ENCODE assay signal across 8 mouse cellular contexts in the genomic region with DNA sequence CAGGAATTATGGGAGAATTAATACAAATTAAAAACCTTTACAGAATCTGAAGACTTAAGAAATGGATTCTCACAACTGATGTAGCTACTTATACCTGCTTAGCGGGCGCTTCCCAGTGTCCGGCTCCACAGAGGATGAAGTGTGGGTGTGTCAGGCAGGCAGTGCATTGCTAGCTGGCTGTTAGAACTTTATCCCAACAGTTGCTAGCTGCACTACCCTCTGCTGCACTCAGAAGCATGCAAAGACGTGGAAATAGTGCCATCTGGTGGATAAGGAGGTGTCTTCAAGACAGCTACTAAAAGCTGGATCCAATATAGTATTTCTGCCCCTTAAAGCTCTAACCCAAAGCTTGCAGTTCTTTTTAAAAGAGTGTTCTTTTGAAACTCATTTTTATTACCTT. TPM values are rescaled to one million over a fixed set of nuclear protein-coding genes. Genes with fewer than 3 reads are reported as not detected.
DNase-seq lines count a peak whose midpoint lies in the region; ATAC-seq and TF ChIP-seq lines count a peak whose summit lies in the region.

No protein-coding gene starts in this region.

- H3K27ac ChIP-seq in ES-Bruce4 (ENCODE audit: insufficient read depth, low read length), result no peak overlapping the region
- H3K27ac ChIP-seq in forebrain, embryonic 11.5 days (ENCODE audit: low read depth, low read length), result no peak overlapping the region
- H3K27ac ChIP-seq in heart, embryonic 16.5 days (ENCODE audit: low read length), result no peak overlapping the region
- H3K27ac ChIP-seq in liver, embryonic 13.5 days, result no peak overlapping the region

- TF ChIP-seq CTCF in ES-Bruce4 (IDR thresholded peaks at IDR 0.05; ENCODE audit: low read depth, low read length), result peak; percentile 33

- no peak overlapping the region for H3K4me3 ChIP-seq in ES-Bruce4 (ENCODE audit: low read depth, low read length)
- peak overlapping the region; percentile 48 for H3K4me3 ChIP-seq in forebrain, embryonic 11.5 days (ENCODE audit: low read depth, low read length)
- peak overlapping the region; percentile 63 for H3K4me3 ChIP-seq in heart, embryonic 16.5 days (ENCODE audit: low read length)
- peak overlapping the region; percentile 62 for H3K4me3 ChIP-seq in liver, embryonic 13.5 days (replicated peaks)

- peaks cover 18% of the 10 kb centered on the region for H3K27me3 ChIP-seq in ES-Bruce4 (ENCODE audit: control insufficient read depth, insufficient read depth, low read length, poor library complexity, severe bottlenecking)
- peaks cover 30% of the 10 kb centered on the region for H3K27me3 ChIP-seq in forebrain, embryonic 11.5 days (ENCODE audit: control insufficient read depth, insufficient read depth, low read length)
- H3K27me3 ChIP-seq in heart, embryonic 16.5 days (ENCODE audit: control insufficient read depth, insufficient read depth, low read length), result peaks cover 37% of the 10 kb centered on the region
- H3K27me3 ChIP-seq in liver, embryonic 13.5 days, result peaks cover 64% of the 10 kb centered on the region

- H3K9me3 ChIP-seq in ES-Bruce4 (replicated peaks; ENCODE audit: control insufficient read depth, insufficient read depth, low read length, poor library complexity, severe bottlenecking), result no peaks in the 10 kb centered on the region
- H3K9me3 ChIP-seq in forebrain, embryonic 11.5 days (ENCODE audit: control insufficient read depth, low read length), result no peaks in the 10 kb centered on the region
- H3K9me3 ChIP-seq in heart, embryonic 16.5 days (replicated peaks; ENCODE audit: control insufficient read depth, low read length), result no peaks in the 10 kb centered on the region
- no peaks in the 10 kb centered on the region for H3K9me3 ChIP-seq in liver, embryonic 13.5 days (replicated peaks)

- peak; percentile 85 for DNase-seq in c-Kit-positive CD71-positive TER-119-negative erythroid progenitor cells, embryonic 14.5 days (ENCODE audit: low read depth)
- DNase-seq in forebrain, embryonic 11.5 days (ENCODE audit: low spot score), result peak; percentile 78
- peak; percentile 76 to 84 for DNase-seq in kidney, postnatal 25 days
- peak; percentile 55 for DNase-seq in liver, embryonic 13.5 days
- peak; percentile 70 for DNase-seq in neural tube, embryonic 10.5 days (ENCODE audit: extremely low spot score, low spot score)
- peak; percentile 56 for DNase-seq in testis, postnatal 10 days (ENCODE audit: low spot score)

- no peak for TF ChIP-seq POLR2A in ES-Bruce4 (IDR thresholded peaks at IDR 0.05; ENCODE audit: insufficient read depth, low read length)

- peak overlapping the region; percentile 90 for H3K4me2 ChIP-seq in forebrain, embryonic 11.5 days (ENCODE audit: low read depth, low read length, severe bottlenecking)
- H3K4me2 ChIP-seq in heart, embryonic 16.5 days (ENCODE audit: low read depth, low read length), result peak overlapping the region; percentile 94
- H3K4me2 ChIP-seq in liver, embryonic 13.5 days, result peak overlapping the region; percentile 86

- H3K36me3 ChIP-seq in ES-Bruce4 (ENCODE audit: control insufficient read depth, insufficient read depth, low read length, poor library complexity, severe bottlenecking), result no peaks in the 10 kb centered on the region
- H3K36me3 ChIP-seq in forebrain, embryonic 11.5 days (ENCODE audit: control insufficient read depth, insufficient read depth, low read length), result no peaks in the 10 kb centered on the region
- H3K36me3 ChIP-seq in heart, embryonic 16.5 days (ENCODE audit: control insufficient read depth, insufficient read depth), result no peaks in the 10 kb centered on the region
- H3K36me3 ChIP-seq in liver, embryonic 13.5 days, result no peaks in the 10 kb centered on the region

- under 1% methylated on average over 4 of the region's 4 CpGs for WGBS in forebrain, embryonic 11.5 days
- WGBS in heart, embryonic 16.5 days, result under 1% methylated on average over 4 of the region's 4 CpGs
- WGBS in liver, embryonic 13.5 days (ENCODE audit: insufficient replicate concordance), result 0% methylated on average over 4 of the region's 4 CpGs

- ATAC-seq in forebrain, embryonic 11.5 days (replicated peaks; ENCODE audit: low FRiP score), result peak; percentile 77
- peak; percentile 81 for ATAC-seq in heart, embryonic 16.5 days (replicated peaks; ENCODE audit: extremely low read depth, insufficient read depth, low FRiP score)
- peak; percentile 76 for ATAC-seq in liver, embryonic 13.5 days (ENCODE audit: low read depth)

- TF ChIP-seq EP300 in ES-Bruce4 (IDR thresholded peaks at IDR 0.05; ENCODE audit: insufficient read depth, low read depth, low read length), result no peak

- H3K9ac ChIP-seq in ES-Bruce4 (ENCODE audit: low read depth, poor library complexity, severe bottlenecking), result no peak overlapping the region
- 0 out of 2 replicates have a peak overlapping the region, but pooled peaks have one; percentile 41 for H3K9ac ChIP-seq in forebrain, embryonic 11.5 days (ENCODE audit: low read length)
- H3K9ac ChIP-seq in heart, embryonic 16.5 days (ENCODE audit: low read length), result no peak overlapping the region
- H3K9ac ChIP-seq in liver, embryonic 13.5 days, result no peak overlapping the region

- H3K4me1 ChIP-seq in ES-Bruce4 (ENCODE audit: control insufficient read depth, insufficient read depth, low read length), result no peaks in the 10 kb centered on the region
- no peaks in the 10 kb centered on the region; the same call in 1 of the 2 replicates for H3K4me1 ChIP-seq in forebrain, embryonic 11.5 days (replicated peaks; ENCODE audit: control insufficient read depth, insufficient read depth, low read length)
- peaks cover 17% of the 10 kb centered on the region for H3K4me1 ChIP-seq in heart, embryonic 16.5 days (ENCODE audit: control insufficient read depth, insufficient read depth, low read length)
- H3K4me1 ChIP-seq in liver, embryonic 13.5 days (replicated peaks), result peaks cover 19% of the 10 kb centered on the region

RNA-seq across cellular contexts. Expression of gene Cdc20b, which starts 0.9 kb away (rescaled TPM):
- not detected in 2 replicates for polyA plus RNA-seq in ES-Bruce4 (2011; ENCODE audit: insufficient read depth, insufficient read length, low read depth, missing spikeins)
- polyA plus RNA-seq in forebrain, embryonic 11.5 days (2014; fragmentation: Nextera tagmentation; extraction: Ambion mirVana), result 0.57 and 0.73 TPM in 2 replicates
- 0.38 and 0.62 TPM in 2 replicates for polyA plus RNA-seq in heart, embryonic 16.5 days (2015; fragmentation: Nextera tagmentation; extraction: Ambion mirVana)
- polyA plus RNA-seq in liver, embryonic 13.5 days (2015; fragmentation: Nextera tagmentation; extraction: Ambion mirVana), result not detected in 2 replicates

RNA-seq across cellular contexts. Expression of gene Gpx8, which starts 10.4 kb away (rescaled TPM):
- 22.1 and 24.1 TPM in 2 replicates for polyA plus RNA-seq in ES-Bruce4 (2011; ENCODE audit: insufficient read depth, insufficient read length, low read depth, missing spikeins)
- 89.4 and 92.9 TPM in 2 replicates for polyA plus RNA-seq in forebrain, embryonic 11.5 days (2014; fragmentation: Nextera tagmentation; extraction: Ambion mirVana)
- polyA plus RNA-seq in heart, embryonic 16.5 days (2015; fragmentation: Nextera tagmentation; extraction: Ambion mirVana), result 98.0 and 103 TPM in 2 replicates
- 10.0 and 12.2 TPM in 2 replicates for polyA plus RNA-seq in liver, embryonic 13.5 days (2015; fragmentation: Nextera tagmentation; extraction: Ambion mirVana)

RNA-seq across cellular contexts. Expression of gene Mcidas, which starts 42.2 kb away (rescaled TPM):
- polyA plus RNA-seq in ES-Bruce4 (2011; ENCODE audit: insufficient read depth, insufficient read length, low read depth, missing spikeins), result not detected in 2 replicates
- polyA plus RNA-seq in forebrain, embryonic 11.5 days (2014; fragmentation: Nextera tagmentation; extraction: Ambion mirVana), result 3.4 TPM in 2 replicates
- 0.62 and 1.2 TPM in 2 replicates for polyA plus RNA-seq in heart, embryonic 16.5 days (2015; fragmentation: Nextera tagmentation; extraction: Ambion mirVana)
- not detected in 2 replicates for polyA plus RNA-seq in liver, embryonic 13.5 days (2015; fragmentation: Nextera tagmentation; extraction: Ambion mirVana)

RNA-seq across cellular contexts. Expression of gene Ccno, which starts 48.2 kb away (rescaled TPM):
- polyA plus RNA-seq in ES-Bruce4 (2011; ENCODE audit: insufficient read depth, insufficient read length, low read depth, missing spikeins), result 0.52 and 0.78 TPM in 2 replicates
- polyA plus RNA-seq in forebrain, embryonic 11.5 days (2014; fragmentation: Nextera tagmentation; extraction: Ambion mirVana), result 5.3 and 7.3 TPM in 2 replicates
- polyA plus RNA-seq in heart, embryonic 16.5 days (2015; fragmentation: Nextera tagmentation; extraction: Ambion mirVana), result 0.87 and 2.0 TPM in 2 replicates
- 0.15 TPM in 1 of 2 replicates, not detected in the other for polyA plus RNA-seq in liver, embryonic 13.5 days (2015; fragmentation: Nextera tagmentation; extraction: Ambion mirVana)
